Mouse (Mus musculus) megakaryocyte-erythroid progenitor cell, adult 5-6 weeks (primary cell): ENCODE data around the gene Pdzd3. TPM values are rescaled to one million over a fixed set of nuclear protein-coding genes. Genes with fewer than 3 reads are reported as not detected.
A peak's percentile ranks its signal among the peaks of the same experiment; 100 is the strongest.

Source experiments
- ATAC-seq: replicated peaks from 2 replicates; pipeline ENCODE4 v1.8.0; 2016; ENCODE audit warnings: mild to moderate bottlenecking, inconsistent platforms; ENCODE audit not compliant: severe bottlenecking, poor library complexity, low FRiP score, low TSS enrichment
- total RNA-seq, 2 experiments: library from RNA; stranded (forward) in 1 of 2; stranded (reverse) in 1 of 2; fragments of 200-1000, 215-1000 nt in 1 of 2; fragments of >200 nt in 1 of 2; fragmentation: Nextera tagmentation in 1 of 2; gene quantifications; 2 replicates each; pipeline ENCODE4 v1.2.3; 2014 to 2017

Gene Pdzd3
- not detected in 2 replicates for total RNA-seq (2014; fragmentation: Nextera tagmentation)
- not detected in 2 replicates for total RNA-seq (2017)

DNA sequence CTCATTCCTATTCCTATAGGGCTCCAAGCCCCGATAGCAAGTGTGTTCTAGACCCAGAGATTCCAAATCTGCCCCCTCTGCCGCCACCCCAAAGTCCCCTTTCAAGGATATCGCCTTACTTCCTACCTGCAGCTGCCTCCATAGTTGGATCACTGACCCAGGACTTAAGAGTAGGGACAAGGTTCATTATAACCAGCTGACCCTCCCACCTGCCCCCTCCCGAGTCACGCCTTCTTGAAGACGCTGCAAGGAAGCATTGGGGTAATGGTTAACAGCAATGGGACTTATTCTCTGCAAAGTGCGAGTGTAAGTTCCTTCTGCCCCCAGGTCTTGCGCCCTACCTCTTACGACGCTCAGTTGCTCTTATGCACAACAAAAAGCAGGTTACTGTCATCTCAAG, at the start of gene Pdzd3:
Pdzd3 (minus strand) TSS at position 158 of the 400 bp plus-strand sequence.
- ATAC-seq, result no peak

DNA sequence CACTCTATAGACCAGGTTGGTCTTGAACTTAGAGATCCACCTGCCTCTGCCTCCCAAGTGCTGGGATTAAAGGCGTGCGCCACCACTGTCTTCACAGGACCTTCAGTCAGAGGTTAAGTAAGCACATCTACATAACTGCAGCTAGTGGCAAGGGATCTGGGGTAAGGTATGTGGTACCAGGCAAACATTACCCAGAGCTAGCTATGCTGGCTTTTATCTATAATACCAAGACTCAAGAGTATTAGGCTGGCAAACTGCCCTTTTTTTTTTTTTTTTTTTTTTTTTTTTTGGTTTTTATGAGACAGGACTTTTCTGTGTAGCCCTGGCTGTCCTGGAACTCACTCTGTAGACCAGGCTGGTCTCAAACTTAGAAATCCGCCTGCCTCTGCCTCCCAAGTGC, 48.7 kb upstream of the Pdzd3 start:
- ATAC-seq, result peak; percentile 94

DNA sequence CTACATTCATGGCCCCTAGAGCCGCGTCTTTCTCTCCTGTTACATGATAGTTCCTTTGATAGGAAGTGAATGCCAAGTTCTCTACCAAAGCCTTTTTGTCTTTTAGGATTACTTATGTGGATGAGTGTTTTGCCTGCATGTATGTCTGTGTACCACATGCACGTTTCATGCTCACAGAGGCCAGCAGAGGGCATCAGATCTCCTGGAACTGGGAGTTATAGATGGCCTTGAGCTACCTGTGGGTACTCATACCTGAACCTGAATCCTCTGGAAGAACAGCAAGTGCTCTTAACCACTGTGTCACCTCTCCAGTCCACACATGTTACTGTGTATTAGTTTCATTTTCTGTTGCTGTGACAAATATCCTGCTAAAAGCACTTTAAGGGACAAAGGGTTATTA, 41.2 kb upstream of the Pdzd3 start:
- ATAC-seq, result no peak

DNA sequence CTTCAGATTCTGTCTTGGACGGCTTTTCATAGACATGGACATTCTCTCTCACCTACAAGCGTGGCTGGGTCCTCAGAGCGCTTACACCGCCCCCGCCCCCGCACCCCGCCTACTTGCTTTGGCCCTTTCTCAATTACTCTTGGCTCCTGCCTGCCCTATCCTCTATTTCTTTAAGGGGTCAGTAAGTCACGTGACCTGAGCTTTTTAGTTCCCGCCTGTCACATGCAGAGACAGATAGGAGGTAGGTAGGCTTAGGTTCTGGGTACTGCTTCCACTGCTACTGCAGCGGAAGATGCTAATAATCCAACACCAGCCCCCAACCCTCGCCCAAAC, 37.7 kb upstream of the Pdzd3 start:
- no peak; the same call in 1 of the 2 replicates for ATAC-seq

DNA sequence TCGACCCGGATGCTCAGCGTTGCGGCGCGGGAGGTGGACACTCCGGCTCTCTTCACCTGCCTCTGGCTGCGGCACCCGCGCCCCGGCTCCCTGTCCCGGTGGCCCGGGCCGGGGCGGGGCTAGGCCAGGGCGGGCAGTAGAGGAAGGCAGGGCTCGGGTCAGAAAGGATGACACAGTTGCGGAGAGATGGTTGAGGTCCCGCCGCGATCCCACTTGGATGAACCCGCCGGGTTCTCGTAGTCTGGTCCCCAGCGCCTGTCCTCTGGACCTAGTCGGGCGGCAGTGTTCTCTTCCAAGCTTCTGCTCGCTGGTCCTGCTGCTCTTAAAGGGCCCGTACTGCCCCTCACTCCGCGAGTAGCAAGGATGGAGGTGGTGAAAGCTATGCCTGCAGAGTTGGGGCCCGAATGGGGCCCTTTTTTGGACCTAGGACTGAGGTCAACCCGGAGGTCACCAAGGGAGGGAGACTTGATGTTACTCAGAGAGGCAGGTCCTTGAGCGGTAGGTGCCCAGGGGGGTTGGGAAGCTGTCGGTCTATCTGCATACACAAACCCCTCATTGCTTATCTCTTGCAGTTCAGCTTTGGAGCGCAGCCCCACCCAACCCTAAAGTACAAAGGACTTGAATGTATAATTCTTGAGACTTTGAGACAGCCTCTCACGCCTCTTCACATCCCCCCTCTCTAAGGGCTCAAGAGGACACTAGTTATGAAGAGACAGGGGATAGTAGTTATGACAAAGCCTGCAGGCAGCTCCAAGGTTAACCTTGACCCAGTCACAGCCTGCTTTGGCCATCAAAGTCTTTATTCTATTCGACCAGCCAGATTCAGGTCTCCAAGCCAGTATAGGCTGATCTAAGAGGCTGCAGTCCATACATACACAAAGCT, 37.0 kb upstream of the Pdzd3 start, which contains the start of gene Abcg4:
Abcg4 (minus strand) TSS at position 540 of the 883 bp plus-strand sequence.
- peak; percentile 86 for ATAC-seq

DNA sequence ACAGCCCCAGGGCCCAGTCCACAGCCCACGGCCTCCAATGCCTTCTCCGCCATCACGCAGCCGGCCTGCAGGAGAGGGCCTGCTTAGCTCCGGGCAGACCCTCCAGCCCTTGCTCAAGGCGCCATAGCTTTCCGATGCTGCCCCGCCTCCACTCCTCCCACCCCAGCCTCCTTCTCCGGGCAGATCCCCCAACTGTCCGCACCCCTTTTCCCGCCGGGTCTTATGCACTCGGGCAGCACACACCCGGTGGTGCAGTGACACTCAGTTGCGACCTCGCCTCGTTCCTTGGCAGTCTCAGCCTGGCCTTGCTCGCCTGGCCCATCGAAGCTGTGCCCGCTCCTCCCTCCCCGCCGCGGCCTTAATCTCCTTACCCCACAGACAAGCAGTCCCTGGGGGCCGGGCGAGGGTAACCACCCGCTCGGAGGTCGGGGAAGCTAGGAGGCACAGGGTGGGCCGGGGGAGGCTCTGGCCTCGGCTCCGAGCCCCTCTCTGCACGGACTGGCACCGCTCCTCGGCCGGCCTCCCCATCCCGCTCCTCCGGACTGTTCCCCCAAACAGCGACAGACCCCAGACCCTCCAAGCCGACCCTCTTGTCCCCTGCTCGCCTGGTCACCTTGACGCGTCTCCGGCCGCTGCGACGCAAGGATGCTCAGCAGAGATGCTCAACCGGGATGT, 36.3 kb upstream of the Pdzd3 start:
- ATAC-seq, result peak; percentile 42

DNA sequence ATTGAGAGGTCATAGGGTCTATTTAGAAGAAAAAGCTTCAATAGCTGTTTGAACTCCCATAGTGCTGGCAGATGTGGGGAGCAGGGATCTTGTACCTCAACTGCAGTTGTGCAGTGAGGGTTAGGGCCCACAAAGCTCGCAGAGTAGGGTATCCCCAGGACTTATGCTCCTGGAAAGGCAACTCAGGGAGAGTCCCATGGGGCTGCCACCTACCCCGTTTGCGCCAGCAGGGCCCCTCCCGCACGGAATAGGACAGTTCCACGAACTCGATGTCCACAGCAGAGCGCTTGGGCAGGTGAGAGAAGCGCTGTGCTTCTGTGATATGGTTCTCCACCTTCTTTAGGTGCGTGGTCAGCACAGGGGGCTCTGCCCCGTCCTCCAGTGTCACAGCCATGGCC, 35.7 kb upstream of the Pdzd3 start:
- ATAC-seq, result no peak

DNA sequence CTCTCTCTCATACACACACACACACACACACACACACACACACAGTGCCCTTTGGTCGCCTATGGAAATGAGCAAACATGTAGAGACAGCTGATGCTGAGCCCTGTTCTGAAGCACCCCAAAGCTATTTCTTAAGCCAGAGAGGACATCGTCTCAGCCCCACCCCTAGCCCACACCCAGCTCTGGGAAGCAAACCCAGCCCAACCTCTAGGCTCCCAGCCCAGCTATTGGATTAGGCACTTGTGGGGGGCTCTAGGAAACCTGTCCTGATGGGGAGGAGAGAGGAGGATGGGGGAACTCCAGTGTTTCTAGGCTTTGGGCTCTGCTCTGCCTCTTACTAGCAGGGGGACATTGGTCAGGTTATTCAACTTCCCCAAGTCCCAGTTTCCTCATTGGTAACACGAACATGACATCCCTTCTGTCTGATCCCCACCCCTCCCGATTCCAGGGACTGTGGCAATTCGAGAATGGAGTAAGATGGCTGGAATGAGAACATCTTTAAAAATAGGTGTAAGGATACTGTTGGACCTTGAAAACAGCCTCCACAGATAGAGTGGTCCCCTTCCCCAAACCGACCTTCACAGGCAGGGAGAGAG, 35.1 kb upstream of the Pdzd3 start:
- no peak for ATAC-seq

DNA sequence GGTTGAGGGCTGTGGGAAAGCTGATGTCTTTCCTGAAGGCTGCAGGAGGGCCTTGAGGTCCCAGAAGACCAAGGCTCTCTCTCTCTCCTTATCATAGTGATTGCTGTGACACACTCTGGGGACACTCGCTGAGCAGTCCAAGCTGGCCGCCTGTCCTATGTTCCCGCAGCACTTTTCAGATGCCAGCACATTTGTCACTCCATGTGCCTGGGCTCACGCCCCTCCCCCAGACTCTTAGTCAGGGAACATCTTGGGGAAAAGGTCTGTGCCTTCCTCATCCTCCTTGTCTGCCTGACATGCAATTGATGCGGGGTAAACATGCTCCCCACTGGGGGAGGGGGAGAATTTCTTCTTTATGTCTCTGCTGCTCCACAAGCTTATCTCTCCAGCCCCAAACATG, 31.9 kb upstream of the Pdzd3 start:
- ATAC-seq, result no peak

DNA sequence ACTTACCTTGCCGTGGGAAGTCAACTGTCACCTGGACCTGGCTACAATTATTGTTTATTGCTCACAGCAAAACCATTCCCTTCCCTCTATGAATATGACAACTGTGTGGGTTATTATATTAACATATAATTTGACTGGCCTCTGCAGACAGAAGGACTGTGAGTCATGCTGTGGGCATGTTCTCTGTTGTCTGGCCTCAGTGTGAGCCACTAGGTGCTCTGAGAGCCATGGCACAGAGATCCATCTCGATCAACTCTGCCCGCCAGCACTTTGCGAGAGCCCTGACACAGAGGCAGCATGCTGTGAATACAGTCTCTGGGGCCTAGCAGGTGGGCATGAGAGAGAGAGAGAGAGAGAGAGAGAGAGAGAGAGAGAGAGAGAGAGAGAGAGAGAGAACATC, 18.7 kb upstream of the Pdzd3 start:
- ATAC-seq, result no peak

DNA sequence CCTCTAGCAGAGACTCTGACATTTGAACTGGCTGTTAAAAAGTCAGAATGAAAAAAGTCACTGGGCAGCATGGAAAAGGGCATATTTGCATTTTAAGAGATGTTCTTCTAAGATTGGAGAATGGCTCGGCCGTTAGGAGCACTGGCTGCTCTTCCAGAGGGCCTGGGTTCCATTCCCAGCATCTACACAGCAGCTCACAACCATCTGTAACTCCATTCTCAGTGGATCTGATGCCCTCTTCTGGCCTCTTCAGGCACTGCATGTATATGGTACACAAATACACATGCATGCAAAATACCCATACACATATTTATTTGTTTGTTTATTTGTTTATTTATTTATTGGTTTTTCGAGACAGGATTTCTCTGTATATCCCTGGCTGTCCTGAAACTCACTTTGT, 17.8 kb upstream of the Pdzd3 start:
- no peak for ATAC-seq

DNA sequence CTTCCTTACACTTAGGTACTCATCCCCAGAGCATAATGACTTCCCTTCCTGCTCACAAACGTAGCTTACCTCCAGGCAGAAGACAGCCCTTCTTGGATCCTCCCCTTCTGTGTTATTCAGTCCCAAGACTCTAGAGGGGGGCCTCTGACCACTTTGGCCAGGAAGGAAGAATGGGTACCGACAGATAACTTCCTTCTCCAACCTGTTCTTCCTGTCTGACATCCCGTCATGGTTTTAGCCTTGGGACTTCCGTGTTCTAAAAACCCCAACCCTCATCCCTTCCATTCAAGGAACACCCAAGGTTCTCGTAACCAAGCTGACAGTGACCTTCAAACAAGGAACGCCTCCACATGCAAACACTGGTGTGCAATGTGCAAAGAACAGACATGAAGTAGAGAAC, 17.2 kb upstream of the Pdzd3 start, which contains the start of gene Nlrx1:
Nlrx1 (minus strand) TSS at position 168 of the 400 bp plus-strand sequence.
- peak; percentile 36 for ATAC-seq

DNA sequence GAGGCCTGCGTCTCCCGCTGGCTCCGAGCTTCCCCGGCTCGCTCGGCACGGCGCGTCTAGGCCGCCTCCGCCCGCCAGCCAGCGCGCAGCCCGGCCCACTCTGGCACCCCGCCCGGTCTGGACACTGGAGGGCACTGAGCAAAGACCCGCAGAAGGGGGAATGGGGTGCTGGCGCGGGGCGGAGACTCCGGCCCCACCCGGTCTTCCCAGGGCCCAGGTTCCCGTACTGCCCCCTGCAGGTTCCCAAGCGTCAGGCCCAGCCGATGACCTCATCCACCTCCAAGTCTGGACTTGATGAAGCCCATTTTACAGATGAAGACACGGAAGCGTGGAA, 16.7 kb upstream of the Pdzd3 start:
- ATAC-seq, result peak; percentile 85

DNA sequence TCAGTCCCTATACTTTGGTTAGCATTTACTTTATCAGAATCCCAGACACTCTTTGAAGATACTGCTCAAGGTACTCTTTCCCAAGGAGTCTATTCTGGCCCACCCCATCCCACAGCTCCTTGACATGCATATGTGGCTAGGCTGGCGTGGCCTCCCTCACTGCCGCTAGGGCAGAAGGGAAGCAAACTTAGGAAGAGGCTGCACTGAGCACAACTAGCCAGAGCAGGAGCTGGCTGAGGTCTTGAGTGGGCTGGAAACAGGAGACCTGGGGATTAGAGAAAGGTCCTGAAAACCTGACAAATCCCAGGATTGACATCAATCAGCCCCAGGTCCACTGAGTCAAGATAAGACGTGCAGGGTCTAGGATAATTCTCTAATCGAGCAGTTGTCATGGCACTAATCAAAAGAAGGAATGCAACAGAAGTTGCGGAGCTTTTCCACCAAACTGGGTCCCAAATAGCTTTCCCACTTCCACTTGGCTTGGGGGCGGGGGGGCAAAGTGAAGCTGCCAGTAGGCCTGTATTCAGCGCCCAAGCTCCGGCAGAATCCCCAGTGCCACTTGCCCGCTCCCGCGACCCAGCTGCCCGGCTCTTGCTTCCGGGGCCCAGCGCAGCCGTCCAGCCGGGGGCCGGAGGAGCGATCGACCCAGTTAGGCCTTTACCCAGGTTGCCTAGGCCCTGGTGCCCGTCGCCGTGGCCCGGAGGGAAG, 16.2 kb upstream of the Pdzd3 start:
- peak; percentile 32; the same call in 1 of the 2 replicates for ATAC-seq

DNA sequence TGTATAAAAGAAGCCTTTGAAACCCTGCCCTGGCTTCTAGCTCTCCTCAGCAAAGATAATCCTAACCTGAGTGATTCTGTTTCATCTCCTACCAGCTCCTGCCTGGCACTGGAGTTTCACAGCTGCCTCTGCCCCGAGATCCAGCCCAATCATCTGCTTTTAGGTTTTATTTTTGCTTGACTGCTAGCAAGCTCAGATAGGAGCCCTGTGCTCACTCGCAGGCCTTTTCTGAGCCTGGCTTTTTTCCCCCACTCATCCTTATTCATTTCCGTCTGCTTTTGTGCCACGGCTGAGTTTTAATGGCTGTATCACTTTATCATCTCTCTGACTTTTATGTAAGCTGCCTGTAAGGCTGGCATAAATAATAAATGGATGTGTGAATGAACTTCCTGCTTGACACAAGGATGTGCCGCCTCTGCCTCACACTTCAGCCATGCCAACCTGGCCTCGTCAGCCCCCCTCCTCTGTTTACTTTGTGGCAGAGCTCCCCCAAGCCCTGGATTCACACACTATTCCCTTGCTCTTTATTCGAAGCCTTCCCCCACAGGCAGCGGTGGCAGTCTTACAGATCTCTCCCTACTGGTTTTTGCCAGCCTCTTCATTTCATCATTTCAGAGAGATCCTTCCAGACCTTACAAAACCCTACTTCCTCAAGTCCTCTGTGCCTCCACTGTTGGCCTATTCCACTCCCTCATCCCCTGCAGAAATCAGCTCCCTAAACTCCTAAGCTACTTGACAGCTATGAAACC, 15.4 kb upstream of the Pdzd3 start:
- ATAC-seq, result no peak

DNA sequence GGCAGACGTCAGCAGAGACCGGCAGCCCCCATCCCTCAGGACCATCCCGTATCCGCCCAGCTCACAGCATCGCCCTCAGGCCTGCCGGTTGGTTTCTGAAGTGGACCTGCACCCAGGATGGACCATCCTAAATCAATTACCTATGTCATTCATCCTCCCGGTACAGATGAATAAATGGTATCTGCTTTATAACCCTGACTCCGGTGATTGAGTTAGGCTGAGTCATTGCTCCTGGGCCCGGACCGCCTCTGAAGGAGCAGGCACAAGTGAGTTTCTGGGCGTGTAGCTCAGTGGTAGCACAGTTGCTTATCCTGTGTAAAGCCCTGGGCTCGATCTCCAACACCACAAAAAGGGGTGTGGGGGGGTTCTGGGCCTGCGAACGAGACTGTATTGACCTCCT, 10.1 kb upstream of the Pdzd3 start:
- ATAC-seq, result no peak

DNA sequence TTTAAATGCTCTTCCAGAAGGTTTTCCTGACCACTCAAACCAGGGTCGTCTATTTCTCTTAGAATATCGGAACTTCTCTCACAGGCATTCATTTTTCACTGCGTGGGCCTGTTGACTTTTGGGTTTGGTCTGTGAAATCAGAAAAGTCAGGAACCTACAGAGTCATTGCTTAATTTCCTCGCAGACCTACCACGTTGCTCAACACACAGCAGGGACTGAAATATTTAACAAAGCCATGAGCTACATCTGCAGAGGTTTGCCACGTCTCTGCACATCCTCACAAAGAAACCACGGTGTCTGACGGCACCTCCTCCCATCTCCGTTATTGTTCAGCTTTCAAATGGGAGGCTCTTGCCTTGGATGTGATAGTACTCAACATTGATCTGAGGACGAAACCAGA, 7.7 kb upstream of the Pdzd3 start:
- ATAC-seq, result no peak

DNA sequence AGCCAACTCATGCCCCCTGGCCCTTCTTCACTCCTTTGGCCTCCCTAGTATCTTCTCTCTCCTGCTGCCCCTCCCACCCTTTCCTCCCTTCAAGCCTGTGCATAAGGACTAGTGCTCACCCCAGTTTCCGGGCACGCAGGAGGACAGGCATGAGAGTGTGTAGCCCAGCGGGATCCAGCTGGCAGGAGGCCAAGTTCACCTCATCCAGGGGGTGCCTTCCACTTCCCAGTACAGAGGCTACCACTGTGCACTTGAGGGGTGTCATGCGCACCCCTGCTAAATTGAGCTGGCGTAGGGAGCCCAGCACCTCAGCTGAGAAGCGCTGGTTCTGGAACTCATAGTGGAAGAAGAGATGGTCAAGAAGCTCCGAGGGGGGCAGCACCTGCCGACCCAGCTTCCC, 4.9 kb upstream of the Pdzd3 start:
- ATAC-seq, result no peak

DNA sequence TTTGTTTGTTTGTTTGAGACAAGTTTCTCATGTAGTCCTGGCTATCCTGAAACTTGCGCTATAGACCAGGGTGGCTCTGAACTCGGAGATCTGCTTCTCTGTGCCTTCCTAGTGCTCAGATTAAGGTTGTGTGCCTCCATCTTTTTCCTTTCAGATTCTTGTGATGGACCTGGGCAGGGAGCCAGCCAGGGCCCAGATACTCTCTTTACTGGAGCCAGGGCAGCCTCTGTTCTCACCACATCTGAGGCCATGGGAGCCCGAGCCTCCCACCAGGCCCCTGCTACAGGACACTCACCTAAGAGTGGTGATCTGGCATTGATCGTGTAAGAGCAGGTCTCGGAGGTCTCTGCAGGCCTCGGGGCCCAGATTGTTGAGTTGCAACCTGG, 3.9 kb upstream of the Pdzd3 start:
- no peak for ATAC-seq
